In genomic region chr12:80123227-80123803, GRCm38 (mm10) we compare ENCODE assay signal across 8 mouse cellular contexts. TPM values are rescaled to one million over a fixed set of nuclear protein-coding genes. Genes with fewer than 3 reads are reported as not detected.
DNase-seq lines count a peak whose midpoint lies in the region; ATAC-seq and TF ChIP-seq lines count a peak whose summit lies in the region.

No protein-coding gene starts in this region.

- peaks cover 56% of the 10 kb centered on the region for H3K36me3 ChIP-seq in forebrain, embryonic 10.5 days (replicated peaks)
- H3K36me3 ChIP-seq in forebrain, embryonic 12.5 days (replicated peaks): peaks cover 16% of the 10 kb centered on the region; the same call in 1 of the 2 replicates
- no peaks in the 10 kb centered on the region for H3K36me3 ChIP-seq in testis, adult 2 months (ENCODE audit: control insufficient read depth, insufficient read depth, low read length)
- H3K36me3 ChIP-seq in liver, embryonic 16.5 days (ENCODE audit: control insufficient read depth, insufficient read depth): no peaks in the 10 kb centered on the region

- TF ChIP-seq CTCF in testis, adult 2 months (IDR thresholded peaks at IDR 0.05; ENCODE audit: control insufficient read depth, insufficient read depth, insufficient replicate concordance, low read depth, low read length): no peak

- 83% methylated on average over 4 of the region's 4 CpGs for WGBS in forebrain, embryonic 10.5 days
- 70% methylated on average over 4 of the region's 4 CpGs for WGBS in forebrain, embryonic 12.5 days
- 58% methylated on average over 4 of the region's 4 CpGs for WGBS in liver, embryonic 16.5 days (ENCODE audit: insufficient replicate concordance)

- H3K4me2 ChIP-seq in forebrain, embryonic 12.5 days: no peak overlapping the region
- H3K4me2 ChIP-seq in liver, embryonic 16.5 days (ENCODE audit: low read depth, low read length): no peak overlapping the region

- DNase-seq in forebrain, embryonic 10.5 days (ENCODE audit: extremely low spot score, low spot score): no peak
- no peak for DNase-seq in testis, postnatal 10 days (ENCODE audit: low spot score)
- peak; percentile 77 for DNase-seq in yolk sac, embryonic 10.5 days (ENCODE audit: low spot score)
- DNase-seq in cerebellum, adult 11 months: no peak
- DNase-seq in embryo, embryonic 9.5 days (ENCODE audit: extremely low spot score): no peak

- peaks cover 17% of the 10 kb centered on the region for H3K4me1 ChIP-seq in forebrain, embryonic 10.5 days
- peaks cover 11% of the 10 kb centered on the region for H3K4me1 ChIP-seq in forebrain, embryonic 12.5 days
- H3K4me1 ChIP-seq in testis, adult 2 months (ENCODE audit: control insufficient read depth, insufficient read depth, low read length): no peaks in the 10 kb centered on the region; the same call in 1 of the 2 replicates
- H3K4me1 ChIP-seq in liver, embryonic 16.5 days (ENCODE audit: control insufficient read depth, low read depth, low read length): peaks cover 17% of the 10 kb centered on the region

- no peak for ATAC-seq in forebrain, embryonic 12.5 days (ENCODE audit: low FRiP score)
- ATAC-seq in liver, embryonic 16.5 days (ENCODE audit: low read depth): peak; percentile 60

- TF ChIP-seq POLR2A in testis, adult 2 months (IDR thresholded peaks at IDR 0.05; ENCODE audit: control insufficient read depth, low read depth, low read length): no peak

- no peaks in the 10 kb centered on the region for H3K27me3 ChIP-seq in forebrain, embryonic 10.5 days (ENCODE audit: poor library complexity, severe bottlenecking)
- no peaks in the 10 kb centered on the region for H3K27me3 ChIP-seq in forebrain, embryonic 12.5 days
- H3K27me3 ChIP-seq in testis, adult 2 months (ENCODE audit: control insufficient read depth, insufficient read depth, low read length): no peaks in the 10 kb centered on the region
- no peaks in the 10 kb centered on the region for H3K27me3 ChIP-seq in liver, embryonic 16.5 days (ENCODE audit: control insufficient read depth, insufficient read depth, low read depth, low read length)

- H3K27ac ChIP-seq in forebrain, embryonic 10.5 days: 0 out of 2 replicates have a peak overlapping the region, but pooled peaks have one; percentile 8
- no peak overlapping the region for H3K27ac ChIP-seq in forebrain, embryonic 12.5 days
- H3K27ac ChIP-seq in testis, adult 2 months (ENCODE audit: control insufficient read depth, insufficient read depth, low read depth, low read length): 0 out of 2 replicates have a peak overlapping the region, but pooled peaks have one; percentile 30
- H3K27ac ChIP-seq in liver, embryonic 16.5 days (ENCODE audit: low read length): peak overlapping the region; percentile 51; the same call in 1 of the 2 replicates

- H3K9me3 ChIP-seq in forebrain, embryonic 10.5 days: no peaks in the 10 kb centered on the region
- H3K9me3 ChIP-seq in forebrain, embryonic 12.5 days: no peaks in the 10 kb centered on the region
- no peaks in the 10 kb centered on the region for H3K9me3 ChIP-seq in liver, embryonic 16.5 days (replicated peaks; ENCODE audit: control insufficient read depth, low read length)

- no peak overlapping the region for H3K4me3 ChIP-seq in forebrain, embryonic 10.5 days
- H3K4me3 ChIP-seq in forebrain, embryonic 12.5 days (replicated peaks): no peak overlapping the region
- H3K4me3 ChIP-seq in testis, adult 2 months (ENCODE audit: control insufficient read depth, low read depth, low read length): no peak overlapping the region
- no peak overlapping the region for H3K4me3 ChIP-seq in liver, embryonic 16.5 days (ENCODE audit: low read depth, low read length)

- H3K9ac ChIP-seq in forebrain, embryonic 12.5 days: no peak overlapping the region
- H3K9ac ChIP-seq in liver, embryonic 16.5 days (ENCODE audit: low read depth, low read length): no peak overlapping the region

RNA-seq across cellular contexts. Expression of gene Zfp36l1, which starts 10.5 kb away (rescaled TPM):
- 121 and 129 TPM in 2 replicates for polyA plus RNA-seq in forebrain, embryonic 10.5 days (2016; fragmentation: Nextera tagmentation; extraction: Ambion mirVana)
- 91.5 and 96.5 TPM in 2 replicates for polyA plus RNA-seq in forebrain, embryonic 12.5 days (2016; fragmentation: Nextera tagmentation; extraction: Ambion mirVana)
- 28.4 and 33.0 TPM in 2 replicates for polyA plus RNA-seq in testis, adult 2 months (2012; rRNA removed)
- polyA plus RNA-seq in liver, embryonic 16.5 days (2015; fragmentation: Nextera tagmentation; extraction: Ambion mirVana): 22.2 and 30.4 TPM in 2 replicates
